Mouse (Mus musculus) spleen, adult 18-20 months (tissue): ENCODE results near the gene Gabrb3.

Experiments used
- DNase-seq, 2 experiments: peaks; one replicate each; pipeline ENCODE4 v3.0.0; 2022; ENCODE audit warnings: mixed read lengths in 2 of 2

Gene Gabrb3

DNA sequence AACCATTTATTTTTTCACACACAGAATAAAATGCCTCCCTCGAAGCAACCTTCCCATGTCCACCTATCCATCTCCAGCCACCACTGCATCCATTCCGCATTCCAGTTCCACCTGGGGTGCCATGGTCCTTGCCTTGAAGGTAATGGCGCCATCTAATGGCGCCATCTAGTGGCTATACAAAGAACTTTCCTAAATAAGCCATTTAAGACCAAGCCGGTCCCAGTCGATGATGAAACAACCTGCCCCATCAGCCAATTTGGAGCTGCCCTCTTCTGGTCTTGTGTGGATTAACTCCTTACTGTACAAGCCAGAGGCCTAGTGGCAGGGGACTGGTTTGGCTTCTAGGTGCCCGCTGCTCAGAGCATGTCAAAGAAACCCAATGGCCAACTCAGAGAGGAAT lies 119.1 kb downstream of the Gabrb3 start:
- no peak for DNase-seq

DNA sequence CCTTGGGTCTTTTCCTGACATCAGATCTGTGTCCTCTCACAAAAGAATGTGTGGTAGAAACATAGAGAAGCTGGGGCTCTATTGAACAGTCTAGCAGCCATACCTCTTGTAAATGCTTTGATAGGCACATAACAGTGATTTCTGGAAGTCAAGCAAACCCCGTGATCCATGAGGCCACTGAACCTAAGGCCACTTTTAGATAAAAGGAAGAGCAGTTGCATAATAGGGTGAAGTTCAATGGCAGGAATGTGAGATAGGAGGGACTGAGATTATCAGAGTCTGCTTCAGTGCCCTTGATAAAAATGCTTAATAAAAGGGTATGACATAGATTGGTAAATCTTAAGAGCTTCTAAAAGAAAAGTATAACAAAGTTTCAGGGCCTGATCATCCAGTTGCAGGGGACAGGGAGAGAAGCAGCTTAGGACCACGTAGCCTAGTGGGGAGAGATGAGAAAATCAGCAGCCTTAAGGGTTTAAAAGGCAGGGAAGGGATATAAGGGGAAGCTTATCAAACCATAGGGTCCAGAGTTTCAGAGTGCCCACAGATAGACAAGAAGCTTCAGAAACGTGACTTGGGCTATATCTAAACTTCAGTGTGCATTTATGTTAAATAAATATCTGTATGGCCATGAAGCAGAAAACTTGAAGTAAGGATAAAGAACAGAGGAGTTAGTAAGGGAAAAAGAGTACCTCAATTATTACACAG lies 141.4 kb downstream of the Gabrb3 start:
- DNase-seq = no peak

DNA sequence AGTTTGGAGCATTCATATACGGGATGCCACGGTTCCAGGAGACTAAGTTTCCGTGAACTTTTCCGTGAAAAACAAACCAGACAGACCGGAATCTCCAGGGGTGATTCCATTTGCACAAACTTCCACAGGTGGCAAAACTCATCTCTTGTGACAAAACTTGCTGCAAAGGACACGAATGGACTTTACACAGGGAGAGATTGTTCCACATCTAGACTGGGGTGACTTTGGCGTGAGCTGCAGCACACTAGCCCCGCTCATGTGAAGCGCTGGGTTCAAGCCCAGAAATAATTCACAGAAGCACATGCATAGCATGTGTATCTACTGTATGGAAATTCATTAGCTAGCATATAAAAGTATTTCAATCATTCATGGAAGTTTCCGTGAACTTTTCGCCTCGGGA lies 144.9 kb downstream of the Gabrb3 start:
- no peak for DNase-seq

DNA sequence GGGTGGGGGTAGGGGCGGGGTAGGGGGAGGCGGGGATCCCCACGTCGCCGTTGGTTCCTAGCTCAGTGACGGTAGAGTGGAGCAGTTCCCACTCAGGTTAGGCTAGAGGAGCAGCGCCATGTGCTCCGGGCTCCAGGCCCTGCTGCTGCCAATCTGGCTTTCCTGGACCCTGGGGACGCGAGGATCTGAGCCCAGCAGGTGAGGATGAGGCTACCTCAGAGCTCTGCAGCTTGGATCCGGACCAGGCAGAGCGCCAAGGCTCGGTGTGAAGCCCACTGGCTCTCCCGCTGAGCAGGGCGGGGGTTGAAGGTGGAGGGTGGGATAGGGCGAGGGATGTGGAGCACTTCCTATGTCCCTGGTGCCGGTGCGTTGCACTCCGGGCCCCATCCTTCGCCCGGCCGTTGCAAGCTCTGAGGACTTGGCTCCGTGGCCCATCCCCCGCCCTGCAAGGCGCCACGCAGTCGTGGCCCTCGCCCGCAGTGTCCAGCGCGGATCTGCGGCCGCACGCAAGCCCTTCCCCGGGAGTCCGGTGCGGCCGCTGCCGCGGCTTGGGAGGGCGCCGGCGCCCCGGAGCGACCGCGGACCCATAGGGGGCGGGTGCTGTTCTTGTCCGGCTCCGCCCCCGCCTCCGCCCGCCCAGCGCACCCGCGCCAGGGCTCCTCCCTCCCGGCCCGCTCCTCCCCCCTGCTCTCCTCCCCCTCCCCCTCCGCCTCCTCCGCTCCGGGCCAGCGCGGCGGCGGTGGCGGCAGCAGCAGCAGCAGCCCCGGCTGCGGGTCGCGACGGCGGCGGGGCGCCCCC lies 171.2 kb downstream of the Gabrb3 start:
- no peak for DNase-seq

DNA sequence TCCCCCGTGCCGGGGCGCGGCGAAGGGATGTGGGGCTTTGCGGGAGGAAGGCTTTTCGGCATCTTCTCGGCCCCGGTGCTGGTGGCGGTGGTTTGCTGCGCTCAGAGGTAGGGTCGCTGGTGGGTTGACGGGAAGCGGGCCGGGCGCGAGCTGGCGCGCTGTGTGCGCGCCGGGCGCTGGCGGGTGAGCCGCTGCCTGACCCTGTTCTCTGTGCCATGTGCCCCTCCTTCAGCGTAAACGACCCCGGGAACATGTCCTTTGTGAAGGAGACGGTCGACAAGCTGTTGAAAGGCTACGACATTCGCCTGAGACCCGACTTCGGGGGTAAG lies 171.7 kb downstream of the Gabrb3 start:
- no peak for DNase-seq

DNA sequence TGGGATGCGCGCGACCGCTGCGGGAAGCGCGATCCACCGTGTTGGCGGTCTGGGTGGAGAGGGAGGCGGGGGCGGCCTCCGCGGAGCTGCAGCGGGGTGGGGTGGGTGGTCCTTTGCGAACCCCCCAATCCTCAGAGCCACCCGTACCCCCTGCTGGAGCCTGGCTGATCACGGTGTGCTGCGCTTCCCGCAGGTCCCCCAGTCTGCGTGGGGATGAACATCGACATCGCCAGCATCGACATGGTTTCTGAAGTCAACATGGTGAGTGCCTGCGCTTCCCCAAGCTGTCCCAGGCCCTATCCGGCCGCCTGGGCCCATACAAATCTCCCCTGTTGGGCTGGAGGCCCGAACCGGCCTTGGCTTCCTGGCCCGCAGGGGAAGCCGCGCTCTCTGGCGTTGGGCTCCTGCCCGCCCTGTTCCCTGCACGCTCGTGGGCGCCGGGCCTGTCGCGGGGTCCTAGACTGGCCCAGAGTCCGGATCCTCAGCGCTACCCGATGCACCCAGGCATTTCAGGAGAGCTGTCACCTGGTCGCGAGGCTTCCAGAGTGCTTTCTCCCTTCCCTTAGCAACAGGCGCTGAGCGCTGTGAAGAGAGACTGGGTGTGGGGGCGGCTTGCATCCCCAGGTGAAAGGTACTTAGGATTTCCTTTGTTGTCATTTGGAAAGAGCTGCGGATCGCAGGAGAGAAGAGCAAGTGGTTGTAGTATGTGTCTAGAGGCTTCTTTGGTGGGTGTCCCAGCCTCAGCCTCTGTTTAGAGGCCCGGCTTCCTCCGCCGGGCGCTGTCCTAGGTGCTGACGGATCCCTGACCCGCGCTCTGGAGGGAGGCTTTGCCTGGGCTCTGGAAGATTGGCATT lies 172.3 kb downstream of the Gabrb3 start:
- DNase-seq = peak in 1 of 2 experiments; percentile 4

DNA sequence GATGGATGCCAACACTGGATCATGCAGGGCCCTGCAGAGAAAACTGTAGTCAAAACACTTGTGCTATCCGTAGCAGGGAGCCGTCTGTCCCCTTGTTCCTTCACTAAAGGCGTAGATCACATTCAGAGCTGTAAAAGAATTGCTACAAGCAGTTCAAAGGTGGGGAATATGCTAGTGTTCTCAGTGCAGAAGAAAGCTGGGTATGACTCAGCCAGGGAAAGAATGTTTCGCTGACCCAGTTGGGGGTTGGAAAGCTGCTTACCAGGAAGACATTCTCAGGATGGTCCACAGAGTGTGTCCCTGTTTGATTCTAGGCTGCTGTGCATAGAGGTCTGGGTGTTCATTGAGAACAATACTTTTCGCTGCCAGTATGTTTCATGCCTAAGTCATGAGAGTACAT lies 177.8 kb downstream of the Gabrb3 start:
- no peak for DNase-seq

DNA sequence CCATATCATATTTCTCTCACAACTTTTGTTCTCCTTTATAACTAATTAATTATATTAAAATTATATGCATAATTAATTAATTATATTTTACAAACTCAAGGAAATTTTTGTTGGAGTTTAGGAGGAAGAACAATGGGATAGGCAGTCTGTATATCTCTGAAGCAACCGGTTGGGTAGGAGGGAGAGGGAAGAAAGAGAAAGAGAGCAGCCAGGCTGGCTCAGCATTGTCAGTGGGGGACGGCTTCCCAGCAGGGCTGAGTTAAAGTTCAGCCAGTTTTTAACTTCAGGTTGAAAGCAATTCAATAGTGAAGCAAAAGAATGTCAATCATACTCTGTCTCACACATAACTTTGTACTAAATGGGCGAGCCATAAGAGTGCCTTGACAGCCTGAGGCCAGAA lies 199.2 kb downstream of the Gabrb3 start:
- no peak for DNase-seq

DNA sequence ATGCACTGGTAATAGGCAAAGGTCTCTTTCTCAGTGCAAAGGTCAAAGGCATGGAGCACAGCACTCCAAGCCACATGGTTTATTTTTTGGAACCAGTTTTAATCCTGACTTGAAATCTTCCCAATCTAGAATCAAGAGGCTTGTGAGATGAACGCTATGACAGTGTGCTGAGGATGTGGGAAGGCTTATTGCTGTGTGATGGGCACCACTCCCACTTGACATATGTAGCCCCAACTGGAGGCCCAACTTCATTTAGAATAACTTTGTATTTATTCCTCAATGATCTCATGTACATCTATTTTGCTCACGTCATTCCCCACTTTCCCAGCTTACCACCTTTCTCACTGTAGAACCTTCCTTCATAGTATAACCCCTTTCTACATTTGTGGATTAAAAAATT lies 200.5 kb downstream of the Gabrb3 start:
- no peak for DNase-seq

DNA sequence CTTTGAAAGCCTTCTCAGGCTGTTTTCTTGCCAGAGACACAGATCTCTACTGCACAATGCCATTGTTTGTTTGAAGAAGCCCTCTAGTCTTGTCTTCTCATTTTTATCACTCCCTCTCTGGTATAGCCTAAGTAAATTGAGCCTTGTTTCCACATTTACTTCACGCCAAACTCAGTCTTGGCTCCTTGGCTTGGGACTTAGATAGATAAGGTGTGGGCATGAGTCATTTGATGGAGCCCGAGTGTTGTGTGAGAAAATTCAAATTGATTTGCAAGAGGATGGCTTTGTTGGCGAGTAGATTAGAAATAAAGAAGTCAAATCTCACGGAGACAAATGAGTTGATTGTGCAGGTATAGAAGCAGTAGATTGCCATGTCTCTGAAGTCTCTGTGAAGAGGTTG lies 204.2 kb downstream of the Gabrb3 start:
- no peak for DNase-seq

DNA sequence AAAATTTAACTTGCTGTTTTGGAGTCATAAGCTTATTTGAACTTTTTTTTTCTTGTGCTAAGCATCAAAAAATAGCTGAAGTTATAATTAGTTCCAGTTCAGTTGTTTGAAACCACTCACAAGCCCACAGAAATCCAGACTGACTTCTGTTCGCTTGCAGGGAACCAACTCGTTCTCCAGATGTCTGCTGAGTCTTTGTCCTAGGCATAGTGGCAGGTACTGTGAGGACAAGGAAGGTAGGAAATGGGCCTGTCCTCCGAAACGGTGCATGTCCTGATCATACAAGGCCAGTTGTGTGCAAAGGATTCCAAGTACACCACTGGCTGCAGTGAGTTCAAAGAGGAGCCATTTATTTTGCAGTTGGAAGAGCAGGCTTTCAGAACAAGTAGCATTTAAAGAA lies 215.5 kb downstream of the Gabrb3 start:
- no peak for DNase-seq

DNA sequence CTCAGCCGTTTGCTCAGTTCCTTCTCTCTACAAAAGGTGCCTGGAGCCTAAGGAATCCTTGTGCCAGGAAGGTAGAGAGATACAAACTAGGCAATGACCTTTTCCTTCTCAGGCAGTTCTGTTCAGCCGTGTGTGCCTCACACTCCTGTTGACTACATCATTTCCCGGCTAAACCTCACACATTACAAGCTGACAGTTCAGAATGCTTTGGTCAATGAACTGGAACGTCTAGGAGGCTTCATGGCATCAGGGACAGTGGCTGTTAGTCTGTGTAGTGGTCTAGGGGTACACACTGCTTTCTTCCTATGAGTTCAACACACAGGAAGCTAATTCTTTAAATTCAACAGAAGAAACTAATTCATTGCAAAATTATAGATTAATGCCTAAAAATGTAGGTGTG lies 216.2 kb downstream of the Gabrb3 start:
- DNase-seq = no peak

DNA sequence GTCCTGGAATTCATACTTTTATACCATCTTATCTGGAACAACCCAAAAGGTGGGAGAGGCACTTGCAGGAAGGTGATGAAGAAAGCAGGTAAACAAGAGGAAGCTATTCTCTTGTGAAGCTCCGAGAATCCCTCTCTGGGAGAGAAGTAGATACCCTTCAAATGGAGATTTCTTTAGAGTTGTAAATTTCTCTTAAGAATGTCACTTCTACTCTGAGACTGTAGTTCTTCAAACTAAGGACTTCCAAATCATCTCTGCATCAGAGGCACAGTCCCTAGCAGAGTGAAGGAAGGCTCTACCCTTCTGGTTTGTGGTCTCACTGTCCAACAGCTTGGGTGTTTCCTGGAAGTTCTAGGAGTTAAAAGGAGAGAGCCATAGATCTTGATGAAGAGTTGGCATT lies 221.3 kb downstream of the Gabrb3 start:
- DNase-seq = no peak

DNA sequence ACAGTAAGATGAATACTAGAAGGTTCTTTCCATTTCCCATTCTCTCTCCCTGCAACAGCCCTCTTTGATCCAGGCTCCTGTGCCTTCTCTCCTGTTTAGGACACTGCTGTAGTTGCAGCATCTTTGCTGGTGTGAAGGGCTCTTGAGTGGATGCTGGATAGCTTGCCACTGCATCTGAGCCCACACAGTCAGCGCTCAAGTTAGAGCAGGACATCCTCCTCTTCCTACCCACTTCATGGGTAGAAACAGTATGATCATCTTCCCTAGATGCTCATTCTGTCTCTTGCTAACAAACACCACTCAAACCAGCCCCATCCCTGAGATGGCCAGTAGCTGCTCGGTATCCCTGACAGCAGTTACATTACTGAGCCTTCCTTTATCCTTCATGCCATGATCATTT lies 227.9 kb downstream of the Gabrb3 start:
- DNase-seq = no peak

DNA sequence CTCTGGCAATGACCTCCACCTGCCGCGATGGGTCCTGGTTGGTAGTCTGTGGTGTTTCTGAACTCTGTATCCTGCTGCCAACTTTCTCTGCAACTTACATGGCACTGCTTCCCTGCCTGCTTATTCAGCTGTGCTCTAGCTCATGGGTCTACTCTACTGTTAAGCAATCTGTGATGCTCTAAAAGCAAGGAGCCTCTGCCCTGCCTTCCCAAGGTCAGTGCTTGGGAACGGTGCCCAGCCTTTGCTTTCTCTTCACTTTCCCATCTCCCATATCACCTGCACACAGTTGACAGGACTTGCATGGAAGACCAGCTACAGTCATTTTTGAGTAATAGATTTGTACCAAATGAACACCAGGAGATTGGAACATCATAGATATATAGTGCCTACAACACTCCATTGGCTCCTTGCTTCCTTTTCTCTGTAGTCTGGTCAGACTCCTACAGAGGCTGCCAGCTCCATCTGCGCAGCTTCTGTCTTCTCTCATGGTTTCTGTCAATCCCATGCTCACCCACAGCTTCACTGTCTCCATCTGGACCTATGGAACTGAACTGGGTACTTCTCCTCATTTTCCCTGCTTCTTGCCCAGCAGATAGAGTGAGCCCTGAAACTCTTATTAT lies 228.8 kb downstream of the Gabrb3 start:
- DNase-seq = no peak

DNA sequence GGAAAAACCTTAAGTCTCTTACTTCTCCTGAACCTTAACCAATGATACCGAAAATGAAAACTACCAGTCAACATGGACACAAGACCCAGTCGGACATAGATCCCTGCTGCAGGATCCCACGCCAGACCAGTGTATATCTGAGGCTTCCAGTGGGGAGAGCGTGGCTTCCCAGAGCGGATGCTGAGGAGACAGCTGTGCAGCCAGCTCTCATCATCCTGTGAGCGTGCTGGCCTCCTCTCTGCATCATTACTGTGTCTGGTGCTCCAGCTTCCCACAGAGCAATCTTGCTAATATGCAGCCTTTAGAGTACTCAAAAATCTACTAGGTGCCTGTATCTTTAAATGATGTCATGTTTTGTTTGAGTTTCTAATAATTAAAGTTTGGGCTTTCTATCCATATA lies 257.9 kb downstream of the Gabrb3 start:
- DNase-seq = no peak

DNA sequence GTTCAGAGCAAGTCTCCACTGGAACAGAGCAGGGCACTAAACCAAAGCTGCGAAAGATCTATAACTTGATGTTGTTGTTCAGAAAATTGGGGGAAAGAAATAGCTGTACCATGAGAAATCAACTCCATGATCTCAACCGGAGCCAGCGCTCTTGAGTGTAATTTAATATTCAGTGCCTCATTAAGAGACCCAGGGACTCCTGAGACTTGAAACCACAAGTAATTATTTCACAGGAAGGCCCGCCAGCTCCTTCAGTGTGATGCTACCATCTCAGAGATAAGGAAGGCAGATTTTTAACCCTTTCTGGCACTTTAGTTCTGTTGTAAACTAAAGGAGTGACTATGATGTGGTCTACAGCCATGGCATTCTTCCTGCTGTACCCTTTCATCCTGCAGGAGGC lies 270.3 kb downstream of the Gabrb3 start:
- no peak for DNase-seq

DNA sequence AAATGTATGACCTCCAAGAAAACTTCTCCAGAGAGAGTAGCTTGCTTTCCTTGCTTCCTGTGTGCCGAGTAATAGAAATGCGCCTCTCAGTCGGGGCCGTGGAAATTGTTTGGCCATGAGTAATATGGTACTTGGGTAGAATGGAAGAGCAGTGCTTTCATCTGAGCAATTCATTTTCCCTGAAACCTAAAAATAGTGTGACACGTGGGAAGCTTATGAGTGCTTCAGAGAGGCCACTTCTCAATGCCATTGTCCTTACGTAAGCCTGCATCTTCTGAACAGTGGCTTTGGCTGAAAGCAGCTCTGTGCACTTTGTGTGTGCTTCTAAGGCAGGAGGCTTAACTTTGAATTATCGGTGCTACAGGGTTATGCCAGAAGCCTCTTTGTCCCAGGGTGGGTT lies 280.9 kb downstream of the Gabrb3 start:
- DNase-seq = no peak

DNA sequence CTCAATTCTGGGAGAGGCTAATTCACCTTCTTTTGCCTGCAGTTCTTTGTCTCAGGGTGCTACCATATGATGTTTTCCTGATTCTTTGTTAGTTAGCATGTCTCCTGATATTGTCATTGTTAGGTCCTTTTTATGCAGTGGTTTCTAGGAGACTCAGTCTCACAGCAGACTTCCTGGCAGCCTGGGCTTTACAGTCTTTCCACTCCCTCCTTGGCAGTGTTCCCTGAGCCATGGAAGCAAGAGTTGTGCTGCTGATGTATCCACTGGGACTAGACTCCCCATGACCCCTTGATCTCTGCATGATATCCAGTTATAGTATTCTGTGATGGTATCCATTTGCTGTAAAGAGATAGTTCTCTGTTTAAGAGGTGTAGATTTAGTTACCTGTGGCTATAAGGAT lies 281.6 kb downstream of the Gabrb3 start:
- DNase-seq = no peak

DNA sequence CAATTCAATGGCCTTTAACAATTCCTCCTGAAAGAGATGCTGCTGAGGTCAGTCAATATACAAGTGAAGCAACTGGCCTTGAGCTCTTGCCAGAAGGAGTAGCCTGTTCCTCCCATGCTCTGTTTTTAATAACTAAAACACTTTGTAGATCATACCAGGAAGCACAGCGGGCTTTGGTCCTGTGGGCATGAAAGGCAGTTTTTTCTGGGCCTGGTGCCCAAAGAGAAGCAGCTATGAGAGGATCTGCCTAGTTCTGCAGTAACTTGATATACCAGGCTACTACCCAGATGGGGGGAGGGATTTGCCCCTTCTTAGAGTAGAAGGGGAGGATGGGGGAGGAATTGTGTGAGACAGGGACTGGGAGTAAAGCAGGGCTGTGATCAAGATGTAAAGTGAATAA lies 284.1 kb downstream of the Gabrb3 start:
- DNase-seq = no peak

DNA sequence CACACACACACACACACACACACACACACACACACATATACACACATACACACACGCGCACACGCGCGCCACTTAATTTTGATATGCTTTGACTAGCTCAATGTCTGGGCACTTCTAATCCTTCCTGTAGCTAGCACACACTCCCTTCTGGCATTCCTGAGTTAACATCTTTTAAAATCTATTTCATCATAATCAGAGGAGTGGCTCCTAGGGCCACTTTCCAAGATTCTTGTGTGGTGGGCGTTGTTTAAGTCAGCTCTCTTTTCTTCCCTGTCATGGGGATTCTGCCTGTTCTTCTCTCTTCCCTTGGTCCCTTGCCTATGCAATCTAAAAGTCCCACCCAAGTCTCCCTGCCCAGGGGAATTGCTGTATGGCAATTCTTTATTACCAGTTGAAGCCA lies 286.6 kb downstream of the Gabrb3 start:
- DNase-seq = no peak

DNA sequence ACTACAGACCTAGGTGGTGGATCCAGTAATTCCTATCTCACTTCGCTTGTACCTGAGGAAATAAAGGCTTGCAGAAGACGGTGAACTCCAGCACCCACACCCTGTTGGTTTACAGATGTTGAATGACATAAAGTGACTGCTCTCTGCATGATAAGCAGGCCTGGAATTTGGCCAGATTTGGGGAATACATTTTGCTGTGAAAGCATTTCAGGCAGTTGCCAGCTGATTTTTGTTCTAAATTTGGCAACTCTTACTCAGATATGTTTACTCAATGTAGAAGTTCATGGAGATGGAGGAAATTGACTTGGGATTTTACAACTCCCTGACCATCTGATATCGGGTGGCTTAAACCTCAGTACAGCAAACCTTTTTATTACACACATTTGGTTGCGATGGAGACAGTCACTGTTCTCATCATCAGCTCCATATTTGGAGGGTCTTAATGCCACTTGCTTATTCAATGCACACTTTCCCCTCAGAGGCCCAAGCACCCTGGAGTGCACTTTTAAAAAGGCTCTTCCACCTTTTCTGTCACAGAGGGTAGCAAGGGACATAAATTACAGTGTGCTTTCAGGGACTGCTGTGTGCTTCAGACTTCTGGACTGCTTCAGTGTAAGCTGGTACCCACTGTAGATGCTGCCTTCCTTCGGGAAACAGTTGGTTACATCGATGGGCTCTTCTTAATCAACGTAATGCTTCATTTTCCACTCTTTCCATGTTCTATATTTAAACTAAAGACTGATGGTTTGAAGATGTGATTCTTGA lies 287.7 kb downstream of the Gabrb3 start:
- DNase-seq = no peak

DNA sequence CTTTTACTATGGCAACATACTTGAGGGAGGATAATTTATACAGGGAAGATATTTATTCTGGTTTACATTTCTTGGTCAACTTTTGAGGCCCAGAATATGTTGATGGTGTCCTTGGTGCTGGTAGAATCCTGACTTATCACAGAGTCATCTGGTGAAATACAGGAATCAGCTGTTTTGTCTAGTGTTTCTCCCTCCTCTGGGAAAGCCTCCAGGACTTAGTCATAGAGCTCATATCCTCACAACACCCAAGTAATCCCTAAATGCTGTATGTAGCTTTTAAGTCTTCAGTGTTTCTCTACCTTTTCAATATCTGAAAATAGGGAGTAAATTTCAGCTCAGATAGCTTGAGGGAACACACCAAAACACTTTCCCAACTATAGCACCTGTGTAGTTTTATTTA lies 292.2 kb downstream of the Gabrb3 start:
- DNase-seq = no peak
